Mouse (Mus musculus) ES-Bruce4 (cell line): ENCODE data around the gene Sptb.

ENCODE experiments used
- CTCF ChIP-seq: IDR thresholded peaks from one replicate; pipeline ENCODE4 v1.8.1; 2011; ENCODE audit warnings: low read depth, low read length
- EP300 ChIP-seq: IDR thresholded peaks from 2 replicates; pipeline ENCODE4 v1.6.1; 2011; ENCODE audit warnings: low read depth, low read length; ENCODE audit not compliant: insufficient read depth
- POLR2A ChIP-seq: IDR thresholded peaks from one replicate; pipeline ENCODE4 v1.8.1; 2011; ENCODE audit warnings: low read length; ENCODE audit not compliant: insufficient read depth

DNA sequence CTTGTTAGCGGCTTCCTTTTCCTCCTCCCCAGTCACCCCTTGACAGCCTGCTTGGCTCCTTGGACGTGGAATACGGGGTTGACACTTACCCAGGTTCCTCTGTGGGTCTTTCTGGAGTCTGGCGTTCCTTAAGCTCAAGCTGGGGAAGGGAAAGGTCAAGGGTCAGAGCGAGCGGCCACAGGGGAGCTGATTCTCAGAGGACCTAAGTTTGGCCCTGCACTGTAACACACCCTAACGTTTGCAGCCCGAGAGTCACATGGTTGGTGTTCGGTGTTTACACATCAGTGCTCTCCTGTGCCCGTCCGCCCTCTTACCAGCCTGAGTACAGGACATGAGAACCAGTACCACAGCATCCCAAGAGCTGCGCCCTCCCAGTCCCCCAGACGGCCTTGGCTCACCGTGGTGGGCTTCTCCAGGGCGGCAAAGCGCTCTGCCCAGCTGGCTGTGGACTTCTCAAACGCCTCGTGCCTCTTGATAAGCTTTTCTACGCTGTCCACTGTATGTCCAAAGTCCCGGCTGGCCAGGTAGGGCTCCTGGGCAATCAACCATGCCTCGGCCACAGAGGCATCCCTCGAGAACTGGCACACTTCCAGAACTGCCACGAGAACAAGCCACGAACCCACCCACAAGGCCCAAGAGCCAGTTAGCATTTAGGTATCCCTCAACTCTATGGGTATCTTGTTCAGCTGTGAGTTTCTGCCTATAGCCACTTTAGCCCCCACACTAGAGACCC is 112.0 kb downstream of the Sptb start:
- TF ChIP-seq CTCF, result no peak
- no peak for TF ChIP-seq POLR2A
- no peak for TF ChIP-seq EP300
